Mouse (Mus musculus) thymus, adult 2 months (tissue): ENCODE measurements around the gene Zfp981. TPM values are rescaled to one million over a fixed set of nuclear protein-coding genes. Genes with fewer than 3 reads are reported as not detected.
"Not testable (repeated sequence)": the region's sequence is repeated elsewhere in the genome, so short reads cannot be mapped to it uniquely, and the experiment has no call there.

ENCODE experiments used
- DNase-seq: peaks from one replicate; pipeline ENCODE4 v3.0.0; 2021
- H3K27ac ChIP-seq: fragments of 200-500 bp; 2 replicates; pipeline ENCODE4 v1.5.1; 2012; ENCODE audit warnings: low read length, control low read depth; ENCODE audit not compliant: control insufficient read depth, insufficient read depth
- H3K27me3 ChIP-seq: fragments of 200-500 bp; 2 replicates; pipeline ENCODE4 v1.6.1; 2012; ENCODE audit warnings: mild to moderate bottlenecking, low read length, moderate library complexity, mixed read lengths; ENCODE audit not compliant: control insufficient read depth, insufficient read depth
- H3K36me3 ChIP-seq: fragments of 200-500 bp; 2 replicates; pipeline ENCODE4 v1.6.1; 2012; ENCODE audit warnings: mild to moderate bottlenecking, low read length, moderate library complexity; ENCODE audit not compliant: control insufficient read depth, insufficient read depth
- H3K4me1 ChIP-seq: fragments of 200-500 bp; replicated peaks from 2 replicates; pipeline ENCODE4 v1.6.1; 2012; ENCODE audit warnings: low read length; ENCODE audit not compliant: control insufficient read depth, insufficient read depth
- H3K4me3 ChIP-seq: fragments of 200-500 bp; 2 replicates; pipeline ENCODE4 v1.5.1; 2012; ENCODE audit warnings: mild to moderate bottlenecking, low read length, control low read depth, moderate library complexity; ENCODE audit not compliant: control insufficient read depth, insufficient read depth
- CTCF ChIP-seq: fragments of 200-500 bp; IDR thresholded peaks from 2 replicates; pipeline ENCODE4 v1.5.1; 2012; ENCODE audit warnings: mild to moderate bottlenecking, control low read depth, low read length, moderate library complexity, borderline replicate concordance; ENCODE audit not compliant: control insufficient read depth, poor library complexity, insufficient read depth; ENCODE audit errors: extremely low read depth
- POLR2A ChIP-seq: fragments of 200-500 bp; IDR thresholded peaks from 2 replicates; pipeline ENCODE4 v1.6.1; 2012; ENCODE audit warnings: mild to moderate bottlenecking, low read length, control low read depth, moderate library complexity; ENCODE audit not compliant: control insufficient read depth, poor library complexity, insufficient read depth; ENCODE audit errors: extremely low read depth
- WGBS: fragments of 180-500 bp; shearing (Covaris S2); methylation state at CpG from one replicate; pipeline ENCODE4 v1.1.7; 2018; 5-methylcytosine and 5-hydroxymethylcytosine counted together
- polyA plus RNA-seq: library from polyadenylated mRNA; depleted of rRNA; stranded (reverse); fragments of >200 nt; gene quantifications from 2 replicates; pipeline ENCODE4 v1.2.3, GENCODE M21; 2012

Gene Zfp981
- polyA plus RNA-seq, 1 experiment: not detected

DNA sequence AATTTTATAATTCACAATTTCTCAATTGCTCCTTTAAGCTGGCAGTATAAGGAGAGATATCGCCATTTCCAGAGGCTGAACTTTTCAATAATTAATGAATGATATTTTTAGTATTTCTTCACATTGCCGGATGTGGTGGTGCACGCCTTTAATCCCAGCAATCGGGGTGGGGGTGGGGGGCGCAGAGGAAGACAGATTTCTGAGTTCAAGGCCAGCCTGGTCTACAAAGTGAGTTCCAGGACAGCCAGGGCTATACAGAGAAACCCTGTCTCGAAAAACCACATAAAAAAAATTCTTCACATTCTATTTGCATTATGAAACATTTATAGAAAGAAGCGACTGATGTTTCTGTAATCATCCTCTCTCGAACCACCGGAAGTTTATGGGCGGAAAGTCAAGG lies 19.3 kb upstream of the Zfp981 start:
- not testable (repeated sequence) for H3K27me3 ChIP-seq, H3K4me3 ChIP-seq, H3K36me3 ChIP-seq, H3K4me1 ChIP-seq, DNase-seq, H3K27ac ChIP-seq
- WGBS: 89% methylated on average over 10 of the region's 10 CpGs

DNA sequence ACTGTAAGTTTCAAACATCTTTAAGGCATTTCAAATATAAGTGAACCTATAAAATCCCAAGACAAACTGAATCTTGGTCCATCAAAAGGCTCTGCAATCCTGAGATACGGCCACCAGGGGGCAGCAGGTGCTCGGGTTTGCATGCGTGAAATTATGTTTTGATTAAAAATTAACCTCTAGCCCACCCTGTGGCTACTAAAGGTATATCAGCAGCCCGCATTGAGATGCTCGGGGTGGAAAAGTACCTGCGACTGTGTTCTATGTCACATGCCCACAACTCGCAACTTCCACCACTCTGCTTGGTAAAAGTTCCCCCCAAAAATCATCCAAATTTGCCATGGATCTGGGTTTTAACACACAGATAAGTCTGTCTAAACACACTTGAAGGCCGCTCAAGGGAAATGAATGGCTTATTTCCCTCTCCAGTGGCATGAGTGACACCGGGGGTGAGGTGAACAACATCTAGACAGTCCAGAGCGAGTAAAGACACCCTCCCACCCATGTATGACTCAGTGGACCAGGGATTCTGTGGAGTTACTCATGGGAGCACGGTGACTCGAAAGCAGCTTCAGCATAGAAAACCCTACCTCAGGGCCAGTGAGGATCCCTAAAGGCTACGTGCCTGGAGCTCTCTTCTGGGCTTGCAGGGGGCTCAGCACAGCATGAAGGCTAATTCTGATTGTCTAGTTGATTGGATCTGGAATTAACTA lies 18.1 kb upstream of the Zfp981 start:
- WGBS: 74% methylated on average over 13 of the region's 13 CpGs
- H3K36me3 ChIP-seq, DNase-seq, H3K4me3 ChIP-seq, H3K27me3 ChIP-seq, H3K27ac ChIP-seq, H3K4me1 ChIP-seq: not testable (repeated sequence)

DNA sequence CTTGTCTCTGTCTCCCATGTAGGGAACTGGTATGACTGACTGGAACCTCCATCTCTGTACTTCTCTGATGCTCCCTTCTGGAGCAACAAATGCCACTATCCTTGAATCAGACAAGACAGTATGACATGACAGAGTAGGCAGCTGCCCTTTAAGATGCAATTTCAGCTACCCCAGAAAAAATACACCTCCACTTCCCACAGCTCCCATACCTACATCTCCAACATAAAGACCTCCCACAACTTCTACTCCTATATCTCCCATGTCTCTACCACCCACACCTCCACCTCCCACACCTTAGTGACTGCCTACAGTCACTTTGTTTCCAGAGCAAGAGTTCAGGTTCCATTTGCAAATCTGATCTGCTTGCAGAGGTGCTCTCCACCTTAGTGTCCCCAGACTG lies 17.2 kb upstream of the Zfp981 start:
- H3K27ac ChIP-seq, H3K4me3 ChIP-seq, H3K36me3 ChIP-seq, DNase-seq, H3K4me1 ChIP-seq, H3K27me3 ChIP-seq: not testable (repeated sequence)

DNA sequence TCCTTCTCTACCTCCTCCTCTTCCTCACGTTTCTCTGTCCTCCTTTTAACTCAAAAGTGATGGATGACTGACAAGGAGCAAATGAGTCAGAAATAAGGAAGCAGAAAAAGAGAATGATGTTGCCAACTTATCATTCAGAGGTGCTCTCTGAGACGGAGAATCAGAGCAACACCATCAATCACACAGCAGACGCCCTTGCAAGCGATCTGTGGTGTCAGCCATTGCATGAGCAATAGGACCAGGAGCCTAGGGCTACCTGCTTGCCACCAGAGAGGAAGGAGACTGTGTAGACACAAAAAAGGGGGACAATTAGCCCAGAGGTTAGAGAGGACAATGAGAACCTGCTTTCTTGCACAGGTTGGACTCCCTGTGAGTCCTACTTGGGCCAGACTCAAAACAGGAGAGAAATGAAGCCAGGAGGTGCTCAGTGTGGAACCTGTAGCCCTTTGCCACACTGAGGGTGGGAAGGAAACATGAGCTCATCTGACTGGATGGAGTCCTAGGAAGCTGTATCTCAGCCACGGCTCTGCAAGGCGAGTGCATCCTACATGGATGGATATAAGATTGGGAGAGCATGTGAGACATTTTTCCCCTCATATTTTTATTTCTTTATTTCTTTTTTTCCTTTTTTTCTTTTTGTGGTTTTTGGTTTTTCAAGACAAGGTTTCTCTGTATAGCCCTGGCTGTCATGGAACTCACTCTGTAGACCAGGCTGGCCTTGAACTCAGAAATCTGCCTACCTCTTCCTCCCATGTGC lies 16.5 kb upstream of the Zfp981 start:
- H3K36me3 ChIP-seq, H3K4me1 ChIP-seq, H3K27me3 ChIP-seq, H3K4me3 ChIP-seq, H3K27ac ChIP-seq, DNase-seq: not testable (repeated sequence)
- 78% methylated on average over 6 of the region's 6 CpGs for WGBS

- H3K36me3 ChIP-seq, H3K27ac ChIP-seq, H3K4me1 ChIP-seq, H3K4me3 ChIP-seq, DNase-seq, H3K27me3 ChIP-seq: not testable (repeated sequence)
- WGBS: 83% methylated on average over 1 of the region's 1 CpGs
Observed at GRCm38 (mm10) chr4:146486753-146487152, 15.1 kb upstream of the Zfp981 start.

GRCm38 (mm10) chr4:146489196-146489595 lies 12.6 kb upstream of the Zfp981 start:
- H3K27me3 ChIP-seq, H3K27ac ChIP-seq, DNase-seq, H3K4me1 ChIP-seq, H3K4me3 ChIP-seq, H3K36me3 ChIP-seq: not testable (repeated sequence)
- WGBS: 79% methylated on average over 4 of the region's 4 CpGs

- not testable (repeated sequence) for H3K4me1 ChIP-seq, DNase-seq, H3K27ac ChIP-seq, H3K36me3 ChIP-seq, H3K4me3 ChIP-seq, H3K27me3 ChIP-seq
- 92% methylated on average over 1 of the region's 1 CpGs for WGBS
Observed at GRCm38 (mm10) chr4:146491993-146492392, 9.8 kb upstream of the Zfp981 start.

DNA sequence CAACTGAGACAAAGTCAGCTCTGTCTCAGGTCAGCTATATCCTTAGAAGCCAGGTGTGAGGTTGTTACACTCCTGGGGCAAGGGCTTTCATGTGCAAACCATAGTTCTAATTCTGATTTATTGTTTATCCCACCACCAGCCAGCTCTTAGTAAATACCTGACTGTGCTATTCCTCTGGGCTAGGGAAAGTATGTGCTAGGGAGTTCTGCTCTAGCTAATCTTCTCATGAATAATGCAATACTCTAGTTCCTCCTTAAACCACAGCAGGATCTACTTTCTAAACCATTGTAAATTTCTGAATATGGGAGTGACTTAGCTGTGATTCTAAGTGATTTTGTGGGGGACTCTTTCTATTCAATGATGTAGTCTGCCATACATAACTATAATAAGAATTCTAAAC lies 9.4 kb upstream of the Zfp981 start:
- no peak overlapping the region for H3K4me3 ChIP-seq
- DNase-seq: no peak
- no peak overlapping the region for H3K27ac ChIP-seq
- H3K27me3 ChIP-seq: no peaks in the 10 kb centered on the region
- H3K36me3 ChIP-seq: no peaks in the 10 kb centered on the region
- no peaks in the 10 kb centered on the region for H3K4me1 ChIP-seq
- TF ChIP-seq CTCF: no peak
- TF ChIP-seq POLR2A: no peak
